Mouse (Mus musculus): ENCODE data around the gene Tas2r143.

GRCm38 (mm10) chr6:42358901-42359300 lies 41.1 kb upstream of the Tas2r143 start:
- no peak for TF ChIP-seq TAL1 (IDR thresholded peaks at IDR 0.05; ENCODE audit: low read length)
- no peak for TF ChIP-seq GATA1 (IDR thresholded peaks at IDR 0.05; ENCODE audit: low read length)
